Mouse (Mus musculus) liver, embryonic 15.5 days (tissue): ENCODE data around the gene Gm44511. TPM values are rescaled to one million over a fixed set of nuclear protein-coding genes. Genes with fewer than 3 reads are reported as not detected.
"Not testable (repeated sequence)": the region's sequence is repeated elsewhere in the genome, so short reads cannot be mapped to it uniquely, and the experiment has no call there.

ENCODE experiments used
- ATAC-seq: fragments of 200-750 bp; cut with Nextera tagmentation; 2 replicates; pipeline ENCODE4 v1.8.0; 2017; ENCODE audit warnings: moderate number of reproducible peaks, mild to moderate bottlenecking, moderate library complexity; ENCODE audit not compliant: insufficient read depth
- H3K27ac ChIP-seq: fragments of 300-500 bp; sonication (generic); replicated peaks from 2 replicates; pipeline ENCODE4 v1.5.1; 2015; ENCODE audit warnings: mild to moderate bottlenecking, inconsistent platforms
- H3K27me3 ChIP-seq: fragments of 300-500 bp; sonication (generic); 2 replicates; pipeline ENCODE4 v1.6.1; 2015; ENCODE audit warnings: mild to moderate bottlenecking, inconsistent platforms
- H3K36me3 ChIP-seq: fragments of 300-500 bp; sonication (generic); replicated peaks from 2 replicates; pipeline ENCODE4 v1.6.1; 2015; ENCODE audit warnings: moderate library complexity, mild to moderate bottlenecking, inconsistent platforms
- H3K4me1 ChIP-seq: fragments of 300-500 bp; sonication (generic); replicated peaks from 2 replicates; pipeline ENCODE4 v1.6.1; 2015; ENCODE audit warnings: inconsistent platforms
- H3K4me2 ChIP-seq: fragments of 300-500 bp; sonication (generic); 2 replicates; pipeline ENCODE4 v1.6.1; 2015; ENCODE audit warnings: moderate library complexity, mild to moderate bottlenecking, inconsistent platforms
- H3K4me3 ChIP-seq: fragments of 300-500 bp; sonication (generic); replicated peaks from 2 replicates; pipeline ENCODE4 v1.5.1; 2015; ENCODE audit warnings: mild to moderate bottlenecking, inconsistent platforms
- H3K9ac ChIP-seq: fragments of 300-500 bp; sonication (generic); 2 replicates; pipeline ENCODE4 v1.6.1; 2015; ENCODE audit warnings: moderate library complexity, mild to moderate bottlenecking, inconsistent platforms
- H3K9me3 ChIP-seq: fragments of 300-500 bp; sonication (generic); replicated peaks from 2 replicates; pipeline ENCODE4 v1.6.1; 2016; ENCODE audit warnings: inconsistent platforms
- whole genome bisulfite sequencing: fragments of 180-500 bp; shearing (Covaris S2); methylation state at CpG from one replicate; pipeline ENCODE4 v1.1.7; 2015; ENCODE audit warnings: mixed read lengths; ENCODE audit not compliant: insufficient replicate concordance; 5-methylcytosine and 5-hydroxymethylcytosine counted together
- polyA plus RNA-seq: library from polyadenylated mRNA; unstranded; fragments of >200 nt; fragmentation: Nextera tagmentation; extraction: Ambion mirVana; gene quantifications from 2 replicates; pipeline ENCODE4 v1.2.1, GENCODE M21; 2015

Gene Gm44511
- polyA plus RNA-seq, 1 experiment from 2014 or later, result not detected

- Histone ChIP-seq H3K27ac (no peak overlapping the region), H3K9me3 (no peaks in the 10 kb centered on the region), H3K36me3 (no peaks in the 10 kb centered on the region), H3K27me3 (no peaks in the 10 kb centered on the region), H3K4me3 (no peak overlapping the region), H3K4me2 (no peak overlapping the region), H3K9ac (no peak overlapping the region), H3K4me1 (no peaks in the 10 kb centered on the region)
- no peak for ATAC-seq
- WGBS, result 48% methylated on average over 3 of the region's 3 CpGs
Observed at GRCm38 (mm10) chr6:128826781-128827180, 666 bp upstream of the Gm44511 start.

GRCm38 (mm10) chr6:128818083-128818802, 7.9 kb downstream of the Gm44511 start:
- no peaks in the 10 kb centered on the region for H3K9me3 ChIP-seq
- H3K27ac ChIP-seq, result no peak overlapping the region
- H3K4me1 ChIP-seq, result no peaks in the 10 kb centered on the region
- no peak overlapping the region for H3K4me2 ChIP-seq
- no peaks in the 10 kb centered on the region for H3K36me3 ChIP-seq
- H3K9ac ChIP-seq, result no peak overlapping the region
- H3K27me3 ChIP-seq, result 0 out of 2 replicates have a peak, but pooled peaks cover 5% of the 10 kb centered on the region
- no peak overlapping the region for H3K4me3 ChIP-seq
- 69% methylated on average over 4 of the region's 4 CpGs for WGBS
- ATAC-seq, result no peak

GRCm38 (mm10) chr6:128808532-128808931, 17.6 kb downstream of the Gm44511 start:
- no peak overlapping the region for H3K9ac ChIP-seq
- 70% methylated on average over 5 of the region's 5 CpGs for WGBS
- no peaks in the 10 kb centered on the region for H3K36me3 ChIP-seq
- no peak overlapping the region for H3K4me3 ChIP-seq
- H3K4me1 ChIP-seq, result 0 out of 2 replicates have a peak, but pooled peaks cover under 1% of the 10 kb centered on the region
- H3K27me3 ChIP-seq, result no peaks in the 10 kb centered on the region
- no peak overlapping the region for H3K4me2 ChIP-seq
- H3K27ac ChIP-seq, result no peak overlapping the region
- H3K9me3 ChIP-seq, result no peaks in the 10 kb centered on the region
- ATAC-seq, result no peak

GRCm38 (mm10) chr6:128807021-128807420, 19.1 kb downstream of the Gm44511 start:
- Histone ChIP-seq H3K4me2 (no peak overlapping the region), H3K36me3 (no peaks in the 10 kb centered on the region), H3K27ac (no peak overlapping the region), H3K4me3 (no peak overlapping the region), H3K4me1 (peaks cover 7% of the 10 kb centered on the region), H3K9me3 (no peaks in the 10 kb centered on the region), H3K27me3 (no peaks in the 10 kb centered on the region), H3K9ac (no peak overlapping the region)
- 61% methylated on average over 3 of the region's 3 CpGs for WGBS
- no peak for ATAC-seq

- not testable (repeated sequence) for H3K4me3 ChIP-seq, H3K4me1 ChIP-seq, H3K36me3 ChIP-seq, ATAC-seq, H3K4me2 ChIP-seq, H3K27ac ChIP-seq, H3K9ac ChIP-seq, H3K27me3 ChIP-seq, H3K9me3 ChIP-seq
- 60% methylated on average over 7 of the region's 7 CpGs for WGBS
Observed at GRCm38 (mm10) chr6:128804823-128805640, 21.1 kb downstream of the Gm44511 start.

GRCm38 (mm10) chr6:128802999-128803857, 22.9 kb downstream of the Gm44511 start:
- peak overlapping the region; percentile 76 for H3K4me2 ChIP-seq
- no peaks in the 10 kb centered on the region for H3K9me3 ChIP-seq
- ATAC-seq, result peak; percentile 84
- H3K27me3 ChIP-seq, result no peaks in the 10 kb centered on the region
- H3K27ac ChIP-seq, result no peak overlapping the region
- no peaks in the 10 kb centered on the region for H3K36me3 ChIP-seq
- peaks cover 14% of the 10 kb centered on the region for H3K4me1 ChIP-seq
- WGBS, result 7% methylated on average over 26 of the region's 26 CpGs
- peak overlapping the region; percentile 52 for H3K4me3 ChIP-seq
- H3K9ac ChIP-seq, result peak overlapping the region; percentile 43; the same call in 1 of the 2 replicates

- H3K9ac ChIP-seq, result peak overlapping the region; percentile 43; the same call in 1 of the 2 replicates
- peak; percentile 19 for ATAC-seq
- no peaks in the 10 kb centered on the region for H3K9me3 ChIP-seq
- H3K27ac ChIP-seq, result no peak overlapping the region
- H3K4me3 ChIP-seq, result peak overlapping the region; percentile 52
- H3K4me1 ChIP-seq, result peaks cover 21% of the 10 kb centered on the region
- H3K27me3 ChIP-seq, result no peaks in the 10 kb centered on the region
- H3K4me2 ChIP-seq, result peak overlapping the region; percentile 76
- WGBS, result 16% methylated on average over 10 of the region's 10 CpGs
- H3K36me3 ChIP-seq, result no peaks in the 10 kb centered on the region
Observed at GRCm38 (mm10) chr6:128802557-128802956, 23.6 kb downstream of the Gm44511 start.

GRCm38 (mm10) chr6:128800696-128801095, 25.4 kb downstream of the Gm44511 start:
- H3K27me3 ChIP-seq, H3K4me2 ChIP-seq: not testable (repeated sequence)

GRCm38 (mm10) chr6:128799896-128800270, 26.2 kb downstream of the Gm44511 start:
- H3K27ac ChIP-seq, result no peak overlapping the region
- peak overlapping the region; percentile 82 for H3K4me2 ChIP-seq
- ATAC-seq, result no peak
- H3K9me3 ChIP-seq, result no peaks in the 10 kb centered on the region
- peaks cover 26% of the 10 kb centered on the region for H3K4me1 ChIP-seq
- H3K27me3 ChIP-seq, result no peaks in the 10 kb centered on the region
- peak overlapping the region; percentile 70 for H3K4me3 ChIP-seq
- WGBS, result 22% methylated on average over 7 of the region's 7 CpGs
- no peak overlapping the region for H3K9ac ChIP-seq
- no peaks in the 10 kb centered on the region for H3K36me3 ChIP-seq

More at GRCm38 (mm10) chr6:128800696-128801095, 25.4 kb downstream of the Gm44511 start:
- not testable (repeated sequence) for H3K9ac ChIP-seq, H3K9me3 ChIP-seq, H3K27ac ChIP-seq, ATAC-seq, H3K4me3 ChIP-seq, H3K36me3 ChIP-seq
- 63% methylated on average over 5 of the region's 5 CpGs for WGBS
- H3K4me1 ChIP-seq, result peaks cover 26% of the 10 kb centered on the region

- peak; percentile 64 for ATAC-seq
- WGBS, result under 1% methylated on average over 49 of the region's 49 CpGs
- H3K4me3 ChIP-seq, result peak overlapping the region; percentile 70
- peak overlapping the region; percentile 74 for H3K27ac ChIP-seq
- H3K4me1 ChIP-seq, result peaks cover 26% of the 10 kb centered on the region
- H3K36me3 ChIP-seq, H3K27me3 ChIP-seq, H3K9me3 ChIP-seq: not testable (repeated sequence)
- H3K4me2 ChIP-seq, result peak overlapping the region; percentile 82
- H3K9ac ChIP-seq, result peak overlapping the region; percentile 59
Observed at GRCm38 (mm10) chr6:128799144-128799895, 26.8 kb downstream of the Gm44511 start.
